In genomic region chr15:27751612-27752405, GRCm38 (mm10) we compare ENCODE assay signal across 8 mouse cellular contexts.
DNase-seq lines count a peak whose midpoint lies in the region; ATAC-seq and TF ChIP-seq lines count a peak whose summit lies in the region.

No protein-coding gene starts in this region.

- H3K27me3 ChIP-seq in heart, embryonic 11.5 days (ENCODE audit: control insufficient read depth, insufficient read depth, low read length), result no peaks in the 10 kb centered on the region

- no peak overlapping the region for H3K9ac ChIP-seq in heart, embryonic 11.5 days (ENCODE audit: low read depth, low read length)

- 80% methylated on average over 12 of the region's 12 CpGs for WGBS in heart, embryonic 11.5 days (ENCODE audit: insufficient replicate concordance)

- no peaks in the 10 kb centered on the region for H3K9me3 ChIP-seq in heart, embryonic 11.5 days (replicated peaks; ENCODE audit: control insufficient read depth, low read length)

- no peak overlapping the region for H3K4me2 ChIP-seq in heart, embryonic 11.5 days

- H3K4me3 ChIP-seq in cortical plate, adult 2 months (ENCODE audit: insufficient read depth, low read length), result no peak overlapping the region
- no peak overlapping the region for H3K4me3 ChIP-seq in heart, embryonic 11.5 days (ENCODE audit: low read depth, low read length)

- peak; percentile 59 for TF ChIP-seq CTCF in cortical plate, adult 2 months (IDR thresholded peaks at IDR 0.05; ENCODE audit: extremely low read depth, insufficient read depth, low read length)

- TF ChIP-seq POLR2A in cortical plate, adult 2 months (IDR thresholded peaks at IDR 0.05; ENCODE audit: extremely low read depth, insufficient read depth, low read length), result no peak

- DNase-seq in CD8-positive naive resting alpha-beta T cell, adult 2 months (ENCODE audit: low read depth in 2 of 2, low spot score in 2 of 2), result peak; percentile 65 to 75
- peak; percentile 62 for DNase-seq in ZHBTc4 (ENCODE audit: low read depth, low spot score)
- peak; percentile 72 for DNase-seq in kidney, adult 9 months
- peak; percentile 79 for DNase-seq in lung, postnatal 10 days
- DNase-seq in ovary, postnatal 36 days (ENCODE audit: low spot score), result peak; percentile 45

- H3K27ac ChIP-seq in cortical plate, adult 2 months (ENCODE audit: insufficient read depth, low read length), result no peak overlapping the region
- H3K27ac ChIP-seq in heart, embryonic 11.5 days (ENCODE audit: low read depth, low read length), result no peak overlapping the region

- H3K4me1 ChIP-seq in cortical plate, adult 2 months (ENCODE audit: control insufficient read depth, insufficient read depth, low read length), result peaks cover 10% of the 10 kb centered on the region
- H3K4me1 ChIP-seq in heart, embryonic 11.5 days (ENCODE audit: control insufficient read depth, insufficient read depth, low read length), result no peaks in the 10 kb centered on the region

- peak; percentile 4; the same call in 1 of the 2 replicates for ATAC-seq in heart, embryonic 11.5 days (replicated peaks; ENCODE audit: insufficient number of reproducible peaks, low FRiP score, low TSS enrichment)
- no peak for ATAC-seq in erythroid progenitor cell, adult 5-6 weeks (replicated peaks; ENCODE audit: low FRiP score, poor library complexity, severe bottlenecking)

- peaks cover 47% of the 10 kb centered on the region for H3K36me3 ChIP-seq in heart, embryonic 11.5 days (ENCODE audit: control insufficient read depth, insufficient read depth, low read length)
